Mouse (Mus musculus) lung, embryonic 14.5 days (tissue): ENCODE measurements around the gene Crygb. TPM values are rescaled to one million over a fixed set of nuclear protein-coding genes. Genes with fewer than 3 reads are reported as not detected.

ENCODE experiments used
- ATAC-seq: fragments of 200-750 bp; cut with Nextera tagmentation; 2 replicates; pipeline ENCODE4 v1.8.0; 2017; ENCODE audit warnings: mild to moderate bottlenecking, moderate TSS enrichment, moderate library complexity; ENCODE audit not compliant: insufficient read depth
- DNase-seq: peaks from one replicate; pipeline ENCODE4 v3.0.0-alpha.2; 2015
- H3K27ac ChIP-seq: fragments of 300-500 bp; sonication (generic); 2 replicates; pipeline ENCODE4 v1.5.1; 2014; ENCODE audit warnings: low read depth, mild to moderate bottlenecking, moderate library complexity
- H3K27me3 ChIP-seq: fragments of 300-500 bp; sonication (generic); 2 replicates; pipeline ENCODE4 v1.6.1; 2014; ENCODE audit warnings: low read length, control low read depth; ENCODE audit not compliant: insufficient read depth
- H3K36me3 ChIP-seq: fragments of 300-500 bp; sonication (generic); 2 replicates; pipeline ENCODE4 v1.6.1; 2014; ENCODE audit warnings: control low read depth; ENCODE audit not compliant: insufficient read depth
- H3K4me1 ChIP-seq: fragments of 300-500 bp; sonication (generic); 2 replicates; pipeline ENCODE4 v1.6.1; 2014; ENCODE audit warnings: antibody characterized with exemption, control low read depth; ENCODE audit not compliant: insufficient read depth
- H3K4me2 ChIP-seq: fragments of 300-500 bp; sonication (generic); 2 replicates; pipeline ENCODE4 v1.6.1; 2014; ENCODE audit warnings: mild to moderate bottlenecking
- H3K4me3 ChIP-seq: fragments of 300-500 bp; sonication (generic); 2 replicates; pipeline ENCODE4 v1.5.1; 2014; ENCODE audit warnings: low read depth, low read length
- H3K9ac ChIP-seq: fragments of 300-500 bp; sonication (generic); 2 replicates; pipeline ENCODE4 v1.6.1; 2014
- H3K9me3 ChIP-seq: fragments of 300-500 bp; sonication (generic); 2 replicates; pipeline ENCODE4 v1.6.1; 2016; ENCODE audit warnings: low read depth, low read length, control low read depth
- CTCF ChIP-seq: IDR thresholded peaks from 2 replicates; pipeline ENCODE4 v1.5.1; 2016; ENCODE audit warnings: antibody characterized with exemption, low read depth
- WGBS: fragments of 180-500 bp; shearing (Covaris S2); extraction: QIAGEN DNeasy Blood & Tissue Kit; methylation state at CpG from one replicate; pipeline ENCODE4 v1.1.7; 2014; 5-methylcytosine and 5-hydroxymethylcytosine counted together
- polyA plus RNA-seq: library from polyadenylated mRNA; unstranded; fragments of >200 nt; fragmentation: Nextera tagmentation; extraction: Ambion mirVana; gene quantifications from 2 replicates; pipeline ENCODE4 v1.2.1, GENCODE M21; 2014

Crygb gene
- polyA plus RNA-seq, 1 experiment from 2014 or later: not detected

DNA sequence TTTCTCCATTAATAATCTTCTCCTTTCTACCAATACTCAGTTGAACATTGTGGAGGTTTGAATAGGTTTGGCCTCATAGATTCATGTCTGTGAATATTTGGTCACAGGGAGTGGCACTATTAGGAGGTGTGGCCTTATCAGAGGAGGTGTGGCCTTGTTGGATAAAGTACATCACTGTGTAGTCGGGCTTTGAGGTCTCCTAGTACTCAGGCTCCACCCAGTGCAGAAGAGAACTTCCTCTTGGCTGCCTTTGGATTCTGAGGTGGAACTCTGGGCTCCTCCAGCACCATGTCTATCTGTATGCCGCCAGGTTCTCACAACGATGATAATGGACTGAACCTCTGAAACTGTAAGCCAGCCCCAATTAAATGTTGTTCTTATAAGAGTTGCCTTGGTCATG, 14.9 kb upstream of the Crygb start:
- 78% methylated on average over 3 of the region's 3 CpGs for WGBS
- H3K36me3 ChIP-seq: no peaks in the 10 kb centered on the region

DNA sequence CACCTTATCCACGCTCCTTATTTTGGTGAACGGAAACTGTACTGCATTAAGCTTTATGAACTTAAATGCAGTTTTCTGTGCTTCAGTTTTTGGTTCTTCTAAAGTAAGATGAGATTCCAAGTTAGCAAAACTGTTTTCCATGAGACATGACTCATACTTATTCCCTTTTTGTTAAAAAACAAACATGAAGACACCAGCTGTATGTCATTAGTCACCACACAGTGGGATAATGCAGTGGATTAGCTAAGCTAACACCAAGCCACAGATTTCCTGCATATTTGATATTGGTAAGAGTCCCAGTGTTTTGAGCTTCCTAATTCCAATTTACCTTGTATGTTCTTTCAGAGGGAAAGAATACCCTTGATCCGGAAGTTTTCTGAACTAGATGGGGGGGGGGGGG, 9.5 kb upstream of the Crygb start:
- no peak overlapping the region for H3K4me3 ChIP-seq

More for the DNA sequence above, 14.9 kb upstream of the Crygb start:
- no peak for ATAC-seq
- TF ChIP-seq CTCF: no peak
- Histone ChIP-seq H3K9ac (no peak overlapping the region), H3K9me3 (no peaks in the 10 kb centered on the region), H3K4me3 (no peak overlapping the region), H3K4me1 (no peaks in the 10 kb centered on the region), H3K27me3 (no peaks in the 10 kb centered on the region), H3K4me2 (no peak overlapping the region), H3K27ac (no peak overlapping the region)
- DNase-seq: no peak

DNA sequence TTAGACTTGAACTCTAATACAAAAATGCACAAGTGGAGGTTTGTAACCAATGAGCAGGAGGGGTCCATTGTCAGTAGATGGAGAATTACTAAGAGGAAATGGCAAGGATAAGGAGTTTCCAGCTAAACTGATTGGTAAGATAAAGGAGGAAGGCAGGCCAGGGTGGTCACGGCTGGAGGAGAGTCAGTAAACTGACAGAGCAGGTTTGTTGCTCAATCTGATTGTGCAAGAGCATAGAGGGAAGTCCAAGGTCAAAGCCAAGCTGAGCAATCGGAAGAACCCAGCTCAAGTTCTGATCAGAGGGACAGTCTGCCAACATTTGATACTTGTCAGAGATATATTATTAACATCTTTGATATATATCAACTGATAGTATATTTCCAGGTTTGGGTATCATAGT, 8.3 kb upstream of the Crygb start:
- peak; percentile 11 for DNase-seq
- ATAC-seq: no peak
- Histone ChIP-seq H3K4me2 (no peak overlapping the region), H3K27me3 (no peaks in the 10 kb centered on the region), H3K9ac (no peak overlapping the region), H3K36me3 (no peaks in the 10 kb centered on the region), H3K9me3 (no peaks in the 10 kb centered on the region), H3K4me3 (no peak overlapping the region), H3K4me1 (no peaks in the 10 kb centered on the region), H3K27ac (no peak overlapping the region)
- no peak for TF ChIP-seq CTCF
- 50% methylated on average over 2 of the region's 2 CpGs for WGBS

More for the DNA sequence above, 9.5 kb upstream of the Crygb start:
- Histone ChIP-seq H3K9me3 (no peaks in the 10 kb centered on the region), H3K27me3 (no peaks in the 10 kb centered on the region), H3K4me2 (no peak overlapping the region), H3K27ac (no peak overlapping the region), H3K4me1 (no peaks in the 10 kb centered on the region), H3K9ac (no peak overlapping the region), H3K36me3 (no peaks in the 10 kb centered on the region)
- ATAC-seq (no peak), DNase-seq (no peak)
- WGBS: 91% methylated on average over 3 of the region's 3 CpGs
- no peak for TF ChIP-seq CTCF

DNA sequence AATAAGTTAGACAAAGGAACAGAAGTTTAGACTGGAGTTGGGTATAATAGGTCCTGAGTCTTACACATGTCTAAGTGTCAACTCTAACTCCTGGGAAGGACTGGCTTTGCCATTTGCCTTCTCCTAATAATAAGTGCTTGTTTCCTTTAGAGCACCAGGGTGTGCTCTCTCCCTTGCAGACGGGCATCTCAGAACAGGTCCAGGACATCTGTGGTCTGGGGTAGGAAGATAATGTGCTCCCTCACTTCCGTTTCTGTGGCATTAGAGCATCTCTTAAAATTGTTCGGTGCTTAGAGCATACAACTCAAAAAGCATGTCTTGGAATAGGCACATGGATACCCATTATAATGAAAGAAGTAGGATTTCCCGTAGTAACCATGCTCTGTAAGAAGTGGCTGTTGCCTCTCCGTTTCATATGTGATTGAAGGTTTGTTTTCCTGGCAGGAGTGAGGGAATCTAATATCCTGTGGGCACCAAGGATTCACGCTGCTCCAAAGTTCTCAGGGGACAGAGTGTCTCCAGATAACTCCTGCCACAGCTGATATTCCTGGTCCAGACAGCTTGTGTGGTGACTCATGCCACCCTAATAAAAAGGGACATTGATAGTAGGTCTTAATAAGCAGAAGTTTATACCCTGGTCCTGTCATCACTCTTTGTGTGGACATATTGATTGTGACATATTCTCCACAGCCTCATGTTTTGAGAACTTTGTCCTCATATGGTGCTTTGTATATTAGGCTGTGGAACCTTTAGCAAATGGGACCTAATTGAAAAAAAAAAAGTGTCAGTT, 6.7 kb upstream of the Crygb start:
- TF ChIP-seq CTCF: no peak
- no peak overlapping the region for H3K4me2 ChIP-seq
- no peaks in the 10 kb centered on the region for H3K4me1 ChIP-seq
- no peaks in the 10 kb centered on the region for H3K27me3 ChIP-seq
- no peak for ATAC-seq
- no peaks in the 10 kb centered on the region for H3K9me3 ChIP-seq
- no peak overlapping the region for H3K4me3 ChIP-seq
- no peak overlapping the region for H3K9ac ChIP-seq
- no peak overlapping the region for H3K27ac ChIP-seq
- 64% methylated on average over 6 of the region's 6 CpGs for WGBS
- no peak for DNase-seq
- H3K36me3 ChIP-seq: no peaks in the 10 kb centered on the region

DNA sequence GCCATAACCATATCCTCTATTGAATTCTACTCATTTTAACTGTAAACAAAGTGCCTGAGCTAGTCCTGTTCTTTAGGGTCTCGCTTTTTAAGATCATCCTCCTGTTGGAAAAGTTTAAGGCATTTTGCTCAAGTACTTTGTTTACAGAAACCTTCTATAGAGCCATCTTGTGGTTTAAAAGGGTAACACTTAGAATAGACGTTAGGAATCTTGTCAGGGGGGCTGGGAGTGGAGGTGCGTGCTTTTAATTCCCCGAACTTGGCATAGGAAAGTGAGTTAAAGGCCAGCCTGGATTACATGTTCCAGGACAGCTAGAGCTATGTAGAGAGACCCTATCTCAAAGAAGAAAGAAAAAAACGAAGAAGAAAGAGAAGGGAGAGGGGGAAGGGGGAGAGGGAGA, 6.5 kb downstream of the Crygb start:
- Histone ChIP-seq H3K27ac (no peak overlapping the region), H3K27me3 (no peaks in the 10 kb centered on the region), H3K36me3 (no peaks in the 10 kb centered on the region), H3K4me1 (no peaks in the 10 kb centered on the region), H3K9ac (no peak overlapping the region), H3K9me3 (no peaks in the 10 kb centered on the region), H3K4me2 (no peak overlapping the region), H3K4me3 (no peak overlapping the region)
- ATAC-seq: no peak
- peak; percentile 40 for TF ChIP-seq CTCF
- peak; percentile 40 for DNase-seq
- 13% methylated on average over 5 of the region's 5 CpGs for WGBS

DNA sequence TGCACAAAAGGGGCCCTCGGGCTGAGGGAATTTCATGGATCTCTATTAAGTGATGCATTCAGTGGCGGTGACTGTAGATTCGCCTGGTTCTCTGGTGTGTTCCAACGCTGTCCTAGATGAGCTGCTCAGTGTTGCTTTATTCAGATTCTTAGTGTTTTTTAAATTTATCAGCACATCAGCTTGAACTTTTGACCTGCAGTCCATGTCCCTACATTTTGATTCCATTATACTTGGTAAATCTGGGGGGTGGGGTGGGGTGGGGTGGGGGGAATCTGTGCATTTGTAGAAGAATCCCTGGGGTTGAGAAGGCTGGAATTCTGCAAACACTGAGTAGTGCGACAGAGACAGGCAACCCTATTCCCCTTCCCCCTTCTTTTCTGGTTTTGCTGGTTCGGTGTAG, 8.5 kb downstream of the Crygb start, which contains the start of gene Crygc:
Gene Crygc, minus strand, starts transcription at position 101 of the 400 bp plus-strand sequence.
- no peak within 1 kb of the TSS for H3K4me2 ChIP-seq
- no peaks in the 10 kb centered on the region for H3K9me3 ChIP-seq
- H3K36me3 ChIP-seq: no peaks in the 10 kb centered on the region
- H3K4me1 ChIP-seq: no peaks in the 10 kb centered on the region
- H3K9ac ChIP-seq: no peak within 1 kb of the TSS
- H3K27me3 ChIP-seq: no peaks in the 10 kb centered on the region
- 61% methylated on average over 6 of the region's 6 CpGs for WGBS
- no peak within 1 kb of the TSS for H3K4me3 ChIP-seq
- no peak for DNase-seq
- ATAC-seq: no peak
- no peak within 1 kb of the TSS for H3K27ac ChIP-seq
- TF ChIP-seq CTCF: no peak

DNA sequence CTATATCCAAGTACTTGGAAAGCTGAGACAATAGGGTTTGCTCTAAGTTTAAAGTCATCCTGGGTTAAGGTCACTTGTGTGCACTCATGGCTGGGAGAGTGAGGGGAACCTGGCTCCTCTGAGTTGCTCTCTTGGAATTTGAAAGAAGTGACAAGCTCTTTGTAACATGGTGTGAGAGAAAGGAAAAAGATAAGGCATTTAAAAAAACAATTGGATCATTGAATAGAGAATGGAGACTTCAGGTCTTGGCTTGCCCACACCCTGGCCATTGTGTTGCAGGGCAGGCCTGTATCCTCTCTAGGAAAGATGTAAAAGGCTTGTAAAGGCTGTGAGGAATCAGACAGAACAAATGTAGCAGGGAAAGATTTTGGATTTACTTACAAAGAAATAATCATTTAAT, 14.2 kb downstream of the Crygb start:
- Histone ChIP-seq H3K27me3 (no peaks in the 10 kb centered on the region), H3K27ac (no peak overlapping the region)
- TF ChIP-seq CTCF: no peak

More for the DNA sequence above, 14.2 kb downstream of the Crygb start:
- Histone ChIP-seq H3K9me3 (no peaks in the 10 kb centered on the region), H3K36me3 (no peaks in the 10 kb centered on the region), H3K4me1 (no peaks in the 10 kb centered on the region), H3K9ac (no peak overlapping the region), H3K4me2 (no peak overlapping the region), H3K4me3 (no peak overlapping the region)
- DNase-seq (no peak), ATAC-seq (no peak)
